ENCODE assay signal across 29 mouse cellular contexts in the genomic region with DNA sequence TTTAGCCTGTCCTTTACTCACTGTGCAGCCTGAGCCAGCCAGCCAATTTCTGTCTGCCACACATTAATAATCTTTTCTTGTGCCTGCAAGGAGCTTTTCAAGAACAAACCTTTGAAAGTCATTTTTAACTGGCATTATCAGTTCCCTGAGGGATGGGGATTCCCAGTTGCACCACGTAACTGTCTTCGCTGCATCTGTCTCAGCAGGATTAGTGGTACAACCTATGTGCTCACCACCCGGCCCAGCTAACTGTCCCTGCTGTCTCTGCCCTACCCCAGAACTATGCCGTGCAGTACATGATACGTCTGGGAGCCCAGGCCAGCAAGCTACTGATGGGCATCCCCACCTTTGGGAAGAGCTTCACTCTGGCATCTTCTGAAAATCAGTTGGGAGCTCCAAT. TPM values are rescaled to one million over a fixed set of nuclear protein-coding genes. Genes with fewer than 3 reads are reported as not detected.
A peak's percentile ranks its signal among the peaks of the same experiment; 100 is the strongest.
DNase-seq lines count a peak whose midpoint lies in the region; ATAC-seq and TF ChIP-seq lines count a peak whose summit lies in the region.
"Had no signal": no experiment of that assay in that cellular context is flagged by ENCODE, and none has a peak within 500 bp of the region (broad histone marks: within the 10 kb centered on the region; RNA-seq: fewer than 3 reads in every experiment).

No protein-coding gene starts in this region.

- intact Hi-C loops in left cerebral cortex, adult 2 months (cut with DNase I) = no loop called here
- intact Hi-C loops in left cerebral cortex, postnatal 4 days (cut with DNase I) = no loop called here

- no peaks in the 10 kb centered on the region for H3K27me3 ChIP-seq in forebrain, embryonic 15.5 days
- H3K27me3 ChIP-seq in forebrain, embryonic 12.5 days = peaks cover 11% of the 10 kb centered on the region; the same call in 1 of the 2 replicates
- H3K27me3 ChIP-seq in midbrain, embryonic 15.5 days (replicated peaks) = no peaks in the 10 kb centered on the region
- H3K27me3 ChIP-seq: forebrain, embryonic 13.5 days; Patski had no signal

- no peaks in the 10 kb centered on the region for H3K9me3 ChIP-seq in forebrain, embryonic 15.5 days
- no peaks in the 10 kb centered on the region for H3K9me3 ChIP-seq in forebrain, embryonic 12.5 days
- H3K9me3 ChIP-seq in midbrain, embryonic 15.5 days = no peaks in the 10 kb centered on the region
- H3K9me3 ChIP-seq: embryonic facial prominence, embryonic 13.5 days; forebrain, embryonic 13.5 days; G1E; heart, embryonic 15.5 days; limb, embryonic 13.5 days; liver, embryonic 12.5 days; megakaryocyte, embryonic 14.5 days; neural tube, embryonic 13.5 days had no signal

- 76% methylated on average over 5 of the region's 5 CpGs for whole genome bisulfite sequencing in forebrain, embryonic 15.5 days
- 84% methylated on average over 5 of the region's 5 CpGs for WGBS in forebrain, embryonic 12.5 days
- 40% methylated on average over 5 of the region's 5 CpGs for WGBS in midbrain, embryonic 15.5 days

- 0 out of 2 replicates have a peak overlapping the region, but pooled peaks have one; percentile 20 for H3K27ac ChIP-seq in forebrain, embryonic 15.5 days (replicated peaks)
- no peak overlapping the region for H3K27ac ChIP-seq in forebrain, embryonic 12.5 days
- H3K27ac ChIP-seq in left cerebral cortex, adult 2 months = peak overlapping the region; percentile 50
- H3K27ac ChIP-seq in midbrain, embryonic 15.5 days = peak overlapping the region; percentile 53
- H3K27ac ChIP-seq: embryonic facial prominence, embryonic 13.5 days; heart, embryonic 15.5 days; kidney, postnatal 0 days; limb, embryonic 13.5 days; liver, embryonic 12.5 days; neural tube, embryonic 13.5 days had no signal

- ATAC-seq in forebrain, embryonic 15.5 days (replicated peaks) = no peak
- no peak for ATAC-seq in forebrain, embryonic 12.5 days (ENCODE audit: low FRiP score)
- ATAC-seq in midbrain, embryonic 15.5 days (replicated peaks) = 0 out of 2 replicates have a peak, but pooled peaks have one; percentile 66
- ATAC-seq: liver, embryonic 12.5 days; Patski had no signal

- H3K4me1 ChIP-seq in forebrain, embryonic 15.5 days = peaks cover 17% of the 10 kb centered on the region
- peaks cover 14% of the 10 kb centered on the region for H3K4me1 ChIP-seq in forebrain, embryonic 12.5 days
- H3K4me1 ChIP-seq in midbrain, embryonic 15.5 days = peaks cover 21% of the 10 kb centered on the region

- H3K9ac ChIP-seq in forebrain, embryonic 15.5 days (replicated peaks) = no peak overlapping the region
- H3K9ac ChIP-seq in forebrain, embryonic 12.5 days = no peak overlapping the region
- no peak overlapping the region for H3K9ac ChIP-seq in midbrain, embryonic 15.5 days
- H3K9ac ChIP-seq: embryonic facial prominence, embryonic 13.5 days; forebrain, embryonic 13.5 days; heart, embryonic 15.5 days; limb, embryonic 13.5 days; liver, embryonic 12.5 days; neural tube, embryonic 13.5 days had no signal

- no peak overlapping the region for H3K4me2 ChIP-seq in forebrain, embryonic 15.5 days (replicated peaks)
- H3K4me2 ChIP-seq in forebrain, embryonic 12.5 days = no peak overlapping the region
- no peak overlapping the region for H3K4me2 ChIP-seq in midbrain, embryonic 15.5 days
- H3K4me2 ChIP-seq: embryonic facial prominence, embryonic 13.5 days; heart, embryonic 15.5 days; limb, embryonic 13.5 days; liver, embryonic 12.5 days; neural tube, embryonic 13.5 days had no signal

- TF ChIP-seq CTCF in left cerebral cortex, adult 2 months (IDR thresholded peaks at IDR 0.05) = no peak
- TF ChIP-seq CTCF in brain, embryonic 14.5 days (IDR thresholded peaks at IDR 0.05; ENCODE audit: borderline replicate concordance, extremely low read depth, insufficient read depth, insufficient read length) = no peak

- DNase-seq in left cerebral cortex, adult 2 months (ENCODE audit: extremely low spot score in 1 of 2, low spot score in 2 of 2) = no peak
- no peak for DNase-seq in left cerebral cortex, postnatal 4 days
- peak; percentile 55 for DNase-seq in brain, embryonic 14.5 days (ENCODE audit: low read depth)
- DNase-seq in embryo, embryonic 11 days = no peak
- DNase-seq in adrenal gland, adult 2 months = no peak
- DNase-seq: cerebellum, adult 11-12 months; cerebellum, postnatal 14 days; heart, postnatal 36 days; kidney, adult 2 months; lung, adult 2 months; right cerebral cortex, postnatal 25 days; thymus, postnatal 14 days had no signal

- no peaks in the 10 kb centered on the region for H3K36me3 ChIP-seq in forebrain, embryonic 15.5 days
- no peaks in the 10 kb centered on the region for H3K36me3 ChIP-seq in forebrain, embryonic 12.5 days (replicated peaks)
- no peaks in the 10 kb centered on the region for H3K36me3 ChIP-seq in midbrain, embryonic 15.5 days (replicated peaks)
- H3K36me3 ChIP-seq: embryonic facial prominence, embryonic 13.5 days; G1E; heart, embryonic 15.5 days; limb, embryonic 13.5 days; liver, embryonic 12.5 days; neural tube, embryonic 13.5 days had no signal

- H3K4me3 ChIP-seq in forebrain, embryonic 15.5 days = no peak overlapping the region
- no peak overlapping the region for H3K4me3 ChIP-seq in forebrain, embryonic 12.5 days (replicated peaks)
- no peak overlapping the region for H3K4me3 ChIP-seq in left cerebral cortex, adult 2 months
- H3K4me3 ChIP-seq in midbrain, embryonic 15.5 days = no peak overlapping the region
- H3K4me3 ChIP-seq: embryonic facial prominence, embryonic 13.5 days; erythroblast, embryonic 14.5 days; forebrain, embryonic 13.5 days; heart, embryonic 15.5 days; limb, embryonic 13.5 days; liver, embryonic 12.5 days; megakaryocyte, embryonic 14.5 days; neural tube, embryonic 13.5 days had no signal

- TF ChIP-seq POLR2A in brain, embryonic 14.5 days (IDR thresholded peaks at IDR 0.05; ENCODE audit: borderline replicate concordance, extremely low read depth, insufficient read depth, insufficient read length, poor library complexity, severe bottlenecking) = no peak

RNA-seq across cellular contexts. Expression of gene Mybph, which starts 5.0 kb away (rescaled TPM):
- not detected in 2 replicates for polyA plus RNA-seq in forebrain, embryonic 15.5 days (2015; fragmentation: Nextera tagmentation; extraction: Ambion mirVana)
- 0.15 and 0.34 TPM in 2 replicates for polyA plus RNA-seq in forebrain, embryonic 12.5 days (2016; fragmentation: Nextera tagmentation; extraction: Ambion mirVana)
- total RNA-seq in left cerebral cortex, adult 2 months (2021) = under 1 TPM in 1 of 2 experiments, not detected in 1; 0.25 TPM
- under 1 TPM in 1 of 2 experiments, not detected in 1; 0.18 TPM for total RNA-seq in left cerebral cortex, postnatal 4 days (2021)
- polyA plus RNA-seq in brain, embryonic 14.5 days (2012; rRNA removed) = 0.98 and 1.4 TPM in 2 replicates
- 0.13 and 0.19 TPM in 2 replicates for polyA plus RNA-seq in midbrain, embryonic 15.5 days (2015; fragmentation: Nextera tagmentation; extraction: Ambion mirVana)
- under 1 TPM in 1 of 2 experiments, not detected in 1; 0.38 TPM for total RNA-seq in adrenal gland, adult 2 months (2021)
- 0.25 and 0.59 TPM in 2 replicates for polyA plus RNA-seq in adrenal gland, adult 2 months (2012; rRNA removed)
- total RNA-seq: heart, postnatal 36 days; left cerebral cortex, postnatal 14 days had no signal
- polyA plus RNA-seq: erythroblast, embryonic 14.5 days; forebrain, embryonic 13.5 days; G1E; intestine, embryonic 14.5 days; Patski; spleen, adult 2 months had no signal

RNA-seq across cellular contexts. Expression of gene Chil1, which starts 6.2 kb away (rescaled TPM):
- 3.2 and 3.7 TPM in 2 replicates for polyA plus RNA-seq in forebrain, embryonic 15.5 days (2015; fragmentation: Nextera tagmentation; extraction: Ambion mirVana)
- 1.9 and 2.5 TPM in 2 replicates for polyA plus RNA-seq in forebrain, embryonic 12.5 days (2016; fragmentation: Nextera tagmentation; extraction: Ambion mirVana)
- 10 to 100 TPM; 14.0 TPM for total RNA-seq in left cerebral cortex, adult 2 months (2021)
- total RNA-seq in left cerebral cortex, postnatal 4 days (2021) = 1 to 10 TPM; 1.1 to 2.0 TPM
- polyA plus RNA-seq in brain, embryonic 14.5 days (2012; rRNA removed) = 2.0 and 2.6 TPM in 2 replicates
- 1.5 and 3.3 TPM in 2 replicates for polyA plus RNA-seq in midbrain, embryonic 15.5 days (2015; fragmentation: Nextera tagmentation; extraction: Ambion mirVana)
- total RNA-seq in adrenal gland, adult 2 months (2021) = 1 to 10 TPM; 1.1 to 1.6 TPM
- polyA plus RNA-seq in adrenal gland, adult 2 months (2012; rRNA removed) = 0.20 and 0.57 TPM in 2 replicates
- total RNA-seq: G1E had no signal
- polyA plus RNA-seq: erythroblast, embryonic 14.5 days; G1E had no signal

RNA-seq across cellular contexts. Expression of gene Adora1, which starts 47.0 kb away (rescaled TPM):
- polyA plus RNA-seq in forebrain, embryonic 15.5 days (2015; fragmentation: Nextera tagmentation; extraction: Ambion mirVana) = 14.0 and 15.7 TPM in 2 replicates
- polyA plus RNA-seq in forebrain, embryonic 12.5 days (2016; fragmentation: Nextera tagmentation; extraction: Ambion mirVana) = 1.4 and 1.8 TPM in 2 replicates
- 100 to 1,000 TPM; 180 to 188 TPM for total RNA-seq in left cerebral cortex, adult 2 months (2021)
- total RNA-seq in left cerebral cortex, postnatal 4 days (2021) = 10 to 100 TPM; 75.5 to 76.4 TPM
- 12.9 and 15.2 TPM in 2 replicates for polyA plus RNA-seq in brain, embryonic 14.5 days (2012; rRNA removed)
- 16.2 and 19.2 TPM in 2 replicates for polyA plus RNA-seq in midbrain, embryonic 15.5 days (2015; fragmentation: Nextera tagmentation; extraction: Ambion mirVana)
- 100 to 1,000 TPM; 110 to 198 TPM for total RNA-seq in adrenal gland, adult 2 months (2021)
- 180 and 209 TPM in 2 replicates for polyA plus RNA-seq in adrenal gland, adult 2 months (2012; rRNA removed)
- polyA plus RNA-seq: erythroblast, embryonic 14.5 days; G1E had no signal
